Mouse (Mus musculus) hindbrain, postnatal 0 days (tissue): Measurements from ENCODE around the gene Gm4858. TPM values are rescaled to one million over a fixed set of nuclear protein-coding genes. Genes with fewer than 3 reads are reported as not detected.
A peak's percentile ranks its signal among the peaks of the same experiment; 100 is the strongest.
"Not testable (repeated sequence)": the region's sequence is repeated elsewhere in the genome, so short reads cannot be mapped to it uniquely, and the experiment has no call there.

ENCODE experiments used
- ATAC-seq: fragments of 200-750 bp; cut with Nextera tagmentation; 2 replicates; pipeline ENCODE4 v1.8.0; 2017; ENCODE audit warnings: mild to moderate bottlenecking, moderate TSS enrichment, moderate library complexity
- DNase-seq: peaks from one replicate; pipeline ENCODE4 v3.0.0-alpha.2; 2015; ENCODE audit warnings: low spot score
- H3K27ac ChIP-seq: fragments of 300-500 bp; sonication (generic); 2 replicates; pipeline ENCODE4 v1.5.1; 2014; ENCODE audit warnings: mild to moderate bottlenecking
- H3K27me3 ChIP-seq: fragments of 300-500 bp; sonication (generic); 2 replicates; pipeline ENCODE4 v1.6.1; 2014; ENCODE audit warnings: low read length, mixed read lengths; ENCODE audit not compliant: insufficient read depth
- H3K36me3 ChIP-seq: fragments of 300-500 bp; sonication (generic); 2 replicates; pipeline ENCODE4 v1.6.1; 2014; ENCODE audit warnings: low read length, mixed read lengths; ENCODE audit not compliant: insufficient read depth
- H3K4me1 ChIP-seq: fragments of 300-500 bp; sonication (generic); 2 replicates; pipeline ENCODE4 v1.6.1; 2014; ENCODE audit warnings: antibody characterized with exemption, low read length, mixed read lengths; ENCODE audit not compliant: insufficient read depth
- H3K4me2 ChIP-seq: fragments of 300-500 bp; sonication (generic); 2 replicates; pipeline ENCODE4 v1.6.1; 2014; ENCODE audit warnings: low read depth, mild to moderate bottlenecking, low read length, moderate library complexity, mixed read lengths
- H3K4me3 ChIP-seq: fragments of 300-500 bp; sonication (generic); 2 replicates; pipeline ENCODE4 v1.5.1; 2014; ENCODE audit warnings: low read length
- H3K9ac ChIP-seq: fragments of 300-500 bp; sonication (generic); replicated peaks from 2 replicates; pipeline ENCODE4 v1.6.1; 2014; ENCODE audit warnings: mild to moderate bottlenecking, low read length, moderate library complexity, mixed read lengths
- H3K9me3 ChIP-seq: fragments of 300-500 bp; sonication (generic); 2 replicates; pipeline ENCODE4 v1.6.1; 2016; ENCODE audit warnings: low read length, mixed read lengths
- CTCF ChIP-seq: IDR thresholded peaks from 2 replicates; pipeline ENCODE4 v1.5.1; 2016; ENCODE audit warnings: antibody characterized with exemption, control low read depth, low read depth
- WGBS: fragments of 180-500 bp; shearing (Covaris S2); extraction: QIAGEN DNeasy Blood & Tissue Kit; methylation state at CpG from one replicate; pipeline ENCODE4 v1.1.7; 2014; 5-methylcytosine and 5-hydroxymethylcytosine counted together
- polyA plus RNA-seq: library from polyadenylated mRNA; unstranded; fragments of >200 nt; fragmentation: Nextera tagmentation; extraction: Ambion mirVana; gene quantifications from 2 replicates; pipeline ENCODE4 v1.2.1, GENCODE M21; 2015
- total RNA-seq: library from RNA; depleted of rRNA; stranded (reverse); fragments of >200 nt; gene quantifications from 2 replicates; pipeline ENCODE4 v1.2.3, GENCODE M21; 2014; rRNA removed

Gene Gm4858
- total and polyA plus RNA-seq, 2 experiments from 2014 or later: not detected

DNA sequence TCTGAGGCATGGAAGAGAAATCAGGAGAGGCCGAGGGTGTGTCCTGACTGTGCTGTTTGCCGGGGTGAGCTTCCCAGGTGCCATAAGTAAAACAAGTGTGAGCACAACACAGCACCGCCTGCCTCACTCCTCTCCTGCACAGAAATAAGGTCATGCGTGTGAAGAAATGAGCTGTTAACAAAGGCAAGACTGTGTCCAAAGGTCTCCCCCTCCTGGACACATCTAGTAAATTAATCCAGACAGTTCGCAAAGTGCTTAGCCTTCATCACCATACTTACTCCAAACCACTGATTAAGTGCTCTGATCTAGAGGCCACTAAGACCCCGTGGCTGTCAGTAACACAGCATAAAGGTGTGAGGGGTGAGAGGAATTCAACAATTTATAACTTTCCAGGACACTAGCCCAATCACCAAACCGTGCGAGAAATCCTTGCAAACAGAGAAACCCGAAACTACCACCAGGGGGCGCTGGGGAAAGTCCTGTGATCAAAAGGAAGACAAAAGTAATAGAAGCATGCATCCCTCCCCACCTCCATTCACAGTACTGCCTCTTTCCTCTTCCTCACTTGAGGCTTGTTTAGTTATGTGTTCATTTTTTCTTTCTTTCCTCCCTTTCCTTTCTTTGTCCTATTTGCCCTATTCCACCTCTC is 15.7 kb upstream of the Gm4858 start:
- peak; percentile 38 for TF ChIP-seq CTCF
- Histone ChIP-seq H3K27ac (no peak overlapping the region), H3K4me1 (no peaks in the 10 kb centered on the region), H3K9ac (no peak overlapping the region), H3K4me2 (no peak overlapping the region), H3K36me3 (no peaks in the 10 kb centered on the region), H3K9me3 (no peaks in the 10 kb centered on the region), H3K4me3 (no peak overlapping the region), H3K27me3 (no peaks in the 10 kb centered on the region)
- no peak for ATAC-seq
- WGBS: 55% methylated on average over 10 of the region's 10 CpGs
- no peak for DNase-seq

- no peaks in the 10 kb centered on the region for H3K36me3 ChIP-seq
- H3K27me3 ChIP-seq: no peaks in the 10 kb centered on the region
- ATAC-seq (no peak), DNase-seq (no peak)
- no peak for TF ChIP-seq CTCF
- no peak overlapping the region for H3K9ac ChIP-seq
- no peak overlapping the region for H3K4me2 ChIP-seq
- no peaks in the 10 kb centered on the region for H3K4me1 ChIP-seq
- H3K4me3 ChIP-seq: no peak overlapping the region
- H3K9me3 ChIP-seq: no peaks in the 10 kb centered on the region
- no peak overlapping the region for H3K27ac ChIP-seq
- 83% methylated on average over 2 of the region's 2 CpGs for WGBS
Measured at GRCm38 (mm10) chr3:93086631-93087030, 18.0 kb downstream of the Gm4858 start.

GRCm38 (mm10) chr3:93093581-93093980 is 25.0 kb downstream of the Gm4858 start:
- 0 out of 2 replicates have a peak, but pooled peaks have one; percentile 51 for ATAC-seq
- H3K4me3 ChIP-seq, H3K4me2 ChIP-seq, H3K9me3 ChIP-seq, H3K27me3 ChIP-seq, H3K27ac ChIP-seq, H3K4me1 ChIP-seq, H3K9ac ChIP-seq, H3K36me3 ChIP-seq: not testable (repeated sequence)
- TF ChIP-seq CTCF: peak; percentile 48
- 6% methylated on average over 1 of the region's 1 CpGs for WGBS
- DNase-seq: peak; percentile 17

DNA sequence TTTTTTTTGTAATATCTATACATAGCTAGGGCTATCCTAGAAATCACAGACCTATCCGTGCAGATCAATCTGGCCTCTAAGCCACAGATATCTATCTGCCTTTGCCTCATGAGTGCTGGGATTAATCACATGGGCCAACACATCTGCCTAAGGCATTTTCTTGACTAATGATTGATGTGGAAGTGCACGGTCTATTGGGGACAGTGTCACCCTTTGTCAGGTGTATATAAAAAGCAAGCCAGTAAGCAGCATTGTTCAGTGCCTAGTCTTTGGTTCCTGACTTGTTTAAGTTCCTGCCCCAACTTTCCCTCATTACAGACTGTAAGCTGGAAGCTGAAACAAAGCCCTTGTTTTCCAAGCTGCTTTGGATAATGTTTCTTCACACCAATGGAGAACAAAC is 27.8 kb downstream of the Gm4858 start:
- no peak for DNase-seq
- no peak for TF ChIP-seq CTCF
- H3K4me1 ChIP-seq: no peaks in the 10 kb centered on the region
- no peak overlapping the region for H3K4me2 ChIP-seq
- H3K9ac ChIP-seq: no peak overlapping the region
- WGBS: 65% methylated on average over 2 of the region's 2 CpGs
- H3K27ac ChIP-seq: no peak overlapping the region
- ATAC-seq: no peak
- H3K27me3 ChIP-seq: no peaks in the 10 kb centered on the region
- H3K4me3 ChIP-seq: no peak overlapping the region
- no peaks in the 10 kb centered on the region for H3K9me3 ChIP-seq
- no peaks in the 10 kb centered on the region for H3K36me3 ChIP-seq

GRCm38 (mm10) chr3:93111668-93112067 is 43.0 kb downstream of the Gm4858 start:
- WGBS: 40% methylated on average over 5 of the region's 5 CpGs
- Histone ChIP-seq H3K4me1 (no peaks in the 10 kb centered on the region), H3K27me3 (no peaks in the 10 kb centered on the region), H3K27ac (no peak overlapping the region), H3K9ac (no peak overlapping the region), H3K36me3 (no peaks in the 10 kb centered on the region), H3K4me3 (no peak overlapping the region), H3K4me2 (no peak overlapping the region), H3K9me3 (no peaks in the 10 kb centered on the region)
- peak; percentile 40 for TF ChIP-seq CTCF
- no peak for DNase-seq
- ATAC-seq: no peak

GRCm38 (mm10) chr3:93114481-93114880 is 45.9 kb downstream of the Gm4858 start:
- H3K36me3 ChIP-seq: no peaks in the 10 kb centered on the region
- WGBS: 7% methylated on average over 2 of the region's 2 CpGs
- peak; percentile 76 for TF ChIP-seq CTCF
- DNase-seq (peak; percentile 76), ATAC-seq (no peak)
- no peaks in the 10 kb centered on the region for H3K4me1 ChIP-seq
- no peak overlapping the region for H3K4me2 ChIP-seq
- no peaks in the 10 kb centered on the region for H3K27me3 ChIP-seq
- H3K9ac ChIP-seq: no peak overlapping the region
- H3K27ac ChIP-seq: no peak overlapping the region
- H3K4me3 ChIP-seq: no peak overlapping the region
- H3K9me3 ChIP-seq: no peaks in the 10 kb centered on the region

DNA sequence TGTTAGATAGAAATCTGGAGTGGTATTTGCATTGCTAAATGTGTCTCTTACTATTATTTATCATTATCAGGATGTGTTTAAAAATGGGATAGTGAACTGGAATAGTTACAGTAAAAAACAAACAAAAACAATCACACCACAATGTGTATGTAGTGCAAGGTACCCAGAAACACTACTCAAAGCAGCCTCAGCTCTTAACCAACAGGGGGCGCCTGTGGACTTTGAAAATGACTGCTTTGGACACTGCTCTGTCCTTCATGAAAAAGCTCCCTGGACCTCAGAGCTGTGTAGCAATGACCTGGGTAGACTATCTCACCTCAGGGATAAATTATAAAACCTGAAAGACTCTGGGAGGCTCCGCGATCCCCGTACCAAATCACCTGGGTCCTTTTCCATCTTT is 50.5 kb downstream of the Gm4858 start:
- DNase-seq: no peak
- Histone ChIP-seq H3K9me3 (no peaks in the 10 kb centered on the region), H3K27me3 (no peaks in the 10 kb centered on the region), H3K27ac (no peak overlapping the region), H3K9ac (no peak overlapping the region), H3K4me2 (no peak overlapping the region), H3K4me3 (no peak overlapping the region), H3K4me1 (no peaks in the 10 kb centered on the region), H3K36me3 (no peaks in the 10 kb centered on the region)
- 56% methylated on average over 4 of the region's 4 CpGs for WGBS
- no peak for TF ChIP-seq CTCF
- no peak for ATAC-seq

Other genes starting within 250 kb of the Gm4858 start
- not detected in 2 replicates for gene Kprp, start 241.6 kb upstream of the Gm4858 start, total RNA-seq
- not detected in 2 replicates for gene Kprp, start 241.6 kb upstream of the Gm4858 start, polyA plus RNA-seq
- not detected in 2 replicates for gene Lce1l, start 217.5 kb upstream of the Gm4858 start, total RNA-seq
- not detected in 2 replicates for gene Lce1l, start 217.5 kb upstream of the Gm4858 start, polyA plus RNA-seq
- gene 2310050C09Rik, start 198.6 kb upstream of the Gm4858 start, total RNA-seq: not detected in 2 replicates
- gene 2310050C09Rik, start 198.6 kb upstream of the Gm4858 start, polyA plus RNA-seq: not detected in 2 replicates
- not detected in 2 replicates for gene Lce3a, start 142.6 kb upstream of the Gm4858 start, total RNA-seq
- not detected in 2 replicates for gene Lce3a, start 142.6 kb upstream of the Gm4858 start, polyA plus RNA-seq
- gene Lce3b, start 135.8 kb upstream of the Gm4858 start, total RNA-seq: not detected in 2 replicates
- gene Lce3b, start 135.8 kb upstream of the Gm4858 start, polyA plus RNA-seq: not detected in 2 replicates
- gene Lce3c, start 124.3 kb upstream of the Gm4858 start, total RNA-seq: not detected in 2 replicates
- 0.46 and 1.3 TPM in 2 replicates for gene Lce3c, start 124.3 kb upstream of the Gm4858 start, polyA plus RNA-seq
- gene Lce3d, start 111.4 kb upstream of the Gm4858 start, total RNA-seq: not detected in 2 replicates
- not detected in 2 replicates for gene Lce3d, start 111.4 kb upstream of the Gm4858 start, polyA plus RNA-seq
- not detected in 2 replicates for gene Lce3e, start 101.8 kb upstream of the Gm4858 start, total RNA-seq
- not detected in 2 replicates for gene Lce3e, start 101.8 kb upstream of the Gm4858 start, polyA plus RNA-seq
- not detected in 2 replicates for gene Lce3f, start 76.6 kb upstream of the Gm4858 start, total RNA-seq
- not detected in 2 replicates for gene Lce3f, start 76.6 kb upstream of the Gm4858 start, polyA plus RNA-seq
- 4.2 TPM in 1 of 2 replicates, not detected in the other for gene Crct1, start 53.1 kb upstream of the Gm4858 start, total RNA-seq
- gene Crct1, start 53.1 kb upstream of the Gm4858 start, polyA plus RNA-seq: 1.4 and 2.3 TPM in 2 replicates
- gene Lce1m, start 49.8 kb upstream of the Gm4858 start, total RNA-seq: not detected in 2 replicates
- gene Lce1m, start 49.8 kb upstream of the Gm4858 start, polyA plus RNA-seq: not detected in 2 replicates
- gene Crnn, start 76.0 kb downstream of the Gm4858 start, total RNA-seq: not detected in 2 replicates
- gene Crnn, start 76.0 kb downstream of the Gm4858 start, polyA plus RNA-seq: not detected in 2 replicates
- 0.05 TPM in 1 of 2 replicates, not detected in the other for gene Flg2, start 128.5 kb downstream of the Gm4858 start, total RNA-seq
- gene Flg2, start 128.5 kb downstream of the Gm4858 start, polyA plus RNA-seq: not detected in 2 replicates
- 0.29 TPM in 1 of 2 replicates, not detected in the other for gene Flg, start 204.7 kb downstream of the Gm4858 start, total RNA-seq
- not detected in 2 replicates for gene Flg, start 204.7 kb downstream of the Gm4858 start, polyA plus RNA-seq